Mouse (Mus musculus): ENCODE measurements around the gene Crtam.

DNA sequence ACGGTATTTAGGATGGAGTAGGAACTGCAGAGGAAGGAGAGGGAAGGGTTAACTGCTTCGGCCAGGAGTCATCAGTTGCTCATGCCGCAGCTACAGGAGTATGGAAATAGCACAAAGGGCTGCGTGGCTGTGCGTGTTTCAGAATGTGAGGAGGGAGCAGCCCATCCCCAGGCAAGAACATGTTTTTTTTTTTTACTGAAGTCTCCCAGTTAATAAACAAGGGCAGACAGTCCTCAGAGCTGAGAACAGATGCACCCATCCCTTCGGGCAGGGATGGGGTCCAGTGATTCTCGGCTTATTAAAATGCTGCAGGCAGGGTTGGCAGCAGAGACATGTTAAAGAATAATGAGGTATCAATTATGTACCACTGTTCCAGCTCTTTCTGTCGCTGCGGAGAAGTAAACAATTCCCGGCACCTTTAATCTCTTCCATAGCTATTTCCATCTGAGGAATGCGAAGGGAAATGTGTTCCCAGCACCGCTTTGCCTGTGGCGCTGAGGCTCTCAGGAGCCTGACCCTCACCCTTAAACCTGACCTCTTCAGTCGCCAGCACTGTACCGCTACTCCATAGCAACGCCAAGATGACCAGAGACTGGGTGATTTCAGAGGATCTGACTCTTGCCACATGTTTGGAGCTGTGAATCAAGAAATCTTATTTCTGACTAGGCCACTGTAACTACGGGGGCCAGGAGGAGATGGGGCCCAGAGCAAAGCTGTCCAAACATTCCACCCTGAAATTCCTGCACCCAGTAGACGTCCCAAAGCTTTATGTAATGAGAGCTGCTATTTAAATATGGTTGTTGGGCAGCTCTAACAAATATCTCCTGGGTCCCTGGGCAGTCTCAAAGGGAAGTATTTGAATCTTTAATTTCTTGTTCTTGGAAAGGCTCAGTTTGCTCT lies 27.4 kb upstream of the Crtam start:
- TF ChIP-seq CTCF (IDR thresholded peaks at IDR 0.05; ENCODE audit: borderline replicate concordance, insufficient read depth, low read length) (no peak), POLR2A (IDR thresholded peaks at IDR 0.05; ENCODE audit: low read depth, low read length) (no peak)

Measured in embryonic fibroblast, embryonic 13.5 days (primary cell).